Mouse (Mus musculus): ENCODE measurements around the gene Tut1. TPM values are rescaled to one million over a fixed set of nuclear protein-coding genes. Genes with fewer than 3 reads are reported as not detected.

Tut1 gene
- total RNA-seq (2014; fragmentation: Nextera tagmentation) (30.7 and 32.2 TPM in 2 replicates), total RNA-seq (2017) (15.8 and 18.8 TPM in 2 replicates)

GRCm38 (mm10) chr19:8953135-8954039, at the start of gene Tut1:
Gene Tut1 (plus strand): TSS chr19:8953847.
- peak; percentile 94 for ATAC-seq (replicated peaks; ENCODE audit: low FRiP score, low TSS enrichment, poor library complexity, severe bottlenecking)

- ATAC-seq (replicated peaks; ENCODE audit: low FRiP score, low TSS enrichment, poor library complexity, severe bottlenecking) = no peak
Observed at GRCm38 (mm10) chr19:8908531-8908930, 45.1 kb upstream of the Tut1 start.

- ATAC-seq (replicated peaks; ENCODE audit: low FRiP score, low TSS enrichment, poor library complexity, severe bottlenecking) = no peak
Observed at GRCm38 (mm10) chr19:8911810-8912209, 41.8 kb upstream of the Tut1 start.

GRCm38 (mm10) chr19:8914212-8914611, 39.4 kb upstream of the Tut1 start:
- ATAC-seq (replicated peaks; ENCODE audit: low FRiP score, low TSS enrichment, poor library complexity, severe bottlenecking) = no peak

- no peak for ATAC-seq (replicated peaks; ENCODE audit: low FRiP score, low TSS enrichment, poor library complexity, severe bottlenecking)
Observed at GRCm38 (mm10) chr19:8919000-8919399, 34.6 kb upstream of the Tut1 start.

- no peak for ATAC-seq (replicated peaks; ENCODE audit: low FRiP score, low TSS enrichment, poor library complexity, severe bottlenecking)
Observed at GRCm38 (mm10) chr19:8919684-8920072, 34.0 kb upstream of the Tut1 start.

- peak; percentile 89 for ATAC-seq (replicated peaks; ENCODE audit: low FRiP score, low TSS enrichment, poor library complexity, severe bottlenecking)
Observed at GRCm38 (mm10) chr19:8920073-8920736, 33.4 kb upstream of the Tut1 start, which contains the start of gene B3gat3. Gene B3gat3 (plus strand): TSS chr19:8920374.

- ATAC-seq (replicated peaks; ENCODE audit: low FRiP score, low TSS enrichment, poor library complexity, severe bottlenecking) = 0 out of 2 replicates have a peak, but pooled peaks have one; percentile 29
Observed at GRCm38 (mm10) chr19:8920836-8921291, 32.8 kb upstream of the Tut1 start.

- ATAC-seq (replicated peaks; ENCODE audit: low FRiP score, low TSS enrichment, poor library complexity, severe bottlenecking) = no peak
Observed at GRCm38 (mm10) chr19:8921741-8922140, 31.9 kb upstream of the Tut1 start.

- no peak for ATAC-seq (replicated peaks; ENCODE audit: low FRiP score, low TSS enrichment, poor library complexity, severe bottlenecking)
Observed at GRCm38 (mm10) chr19:8926766-8927165, 26.9 kb upstream of the Tut1 start.

- peak; percentile 68 for ATAC-seq (replicated peaks; ENCODE audit: low FRiP score, low TSS enrichment, poor library complexity, severe bottlenecking)
Observed at GRCm38 (mm10) chr19:8927891-8928525, 25.6 kb upstream of the Tut1 start.

- ATAC-seq (replicated peaks; ENCODE audit: low FRiP score, low TSS enrichment, poor library complexity, severe bottlenecking) = peak; percentile 51
Observed at GRCm38 (mm10) chr19:8928689-8929223, 24.9 kb upstream of the Tut1 start.

- peak; percentile 36 for ATAC-seq (replicated peaks; ENCODE audit: low FRiP score, low TSS enrichment, poor library complexity, severe bottlenecking)
Observed at GRCm38 (mm10) chr19:8929224-8930088, 24.2 kb upstream of the Tut1 start, which contains the start of the genes Rom1 and Eml3. Gene Rom1 (minus strand): TSS chr19:8929356. Gene Eml3 (plus strand): TSS chr19:8929552.

- ATAC-seq (replicated peaks; ENCODE audit: low FRiP score, low TSS enrichment, poor library complexity, severe bottlenecking) = no peak
Observed at GRCm38 (mm10) chr19:8930117-8930516, 23.5 kb upstream of the Tut1 start.

GRCm38 (mm10) chr19:8930771-8931170, 22.9 kb upstream of the Tut1 start:
- no peak for ATAC-seq (replicated peaks; ENCODE audit: low FRiP score, low TSS enrichment, poor library complexity, severe bottlenecking)

- ATAC-seq (replicated peaks; ENCODE audit: low FRiP score, low TSS enrichment, poor library complexity, severe bottlenecking) = no peak
Observed at GRCm38 (mm10) chr19:8936736-8937135, 16.9 kb upstream of the Tut1 start.

GRCm38 (mm10) chr19:8940526-8941133, 13.0 kb upstream of the Tut1 start:
- no peak for ATAC-seq (replicated peaks; ENCODE audit: low FRiP score, low TSS enrichment, poor library complexity, severe bottlenecking)

- no peak for ATAC-seq (replicated peaks; ENCODE audit: low FRiP score, low TSS enrichment, poor library complexity, severe bottlenecking)
Observed at GRCm38 (mm10) chr19:8941136-8941514, 12.5 kb upstream of the Tut1 start.

All from megakaryocyte-erythroid progenitor cell, adult 5-6 weeks (primary cell).